In the genomic region with DNA sequence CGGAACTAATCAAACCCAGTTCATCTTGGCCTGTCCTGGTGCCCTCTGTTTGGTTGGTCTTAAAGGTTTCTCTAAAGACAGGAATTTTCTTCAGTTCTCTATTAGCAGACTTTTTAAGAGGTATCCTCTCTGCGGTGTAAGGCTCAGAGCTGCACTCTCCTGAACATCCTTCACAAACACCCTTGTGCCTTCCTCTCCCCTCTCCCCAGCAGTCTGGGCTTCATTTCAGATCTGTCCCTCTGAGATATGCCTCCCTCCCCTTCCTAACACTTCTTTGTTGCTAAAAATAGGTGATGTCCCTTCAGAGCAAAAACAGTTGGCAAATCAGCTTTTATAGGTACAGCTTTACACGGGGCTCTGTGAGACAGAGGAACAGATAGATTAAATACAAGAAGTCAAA, we compare ENCODE assay signal across 28 mouse cellular contexts. TPM values are rescaled to one million over a fixed set of nuclear protein-coding genes. Genes with fewer than 3 reads are reported as not detected.
DNase-seq lines count a peak whose midpoint lies in the region; ATAC-seq lines count a peak whose summit lies in the region.
"Had no signal": no experiment of that assay in that cellular context is flagged by ENCODE, and none has a peak within 500 bp of the region (broad histone marks: within the 10 kb centered on the region; RNA-seq: fewer than 3 reads in every experiment).

No protein-coding gene starts in this region.

- 23% methylated on average over 3 of the region's 3 CpGs for WGBS in heart, embryonic 11.5 days (ENCODE audit: insufficient replicate concordance)
- 24% methylated on average over 3 of the region's 3 CpGs for WGBS in heart, embryonic 16.5 days
- WGBS in midbrain, embryonic 11.5 days = 69% methylated on average over 3 of the region's 3 CpGs

- peak; percentile 17 to 31 for DNase-seq in cerebellum, postnatal 14 days
- no peak for DNase-seq in cerebellum, postnatal 4 days (ENCODE audit: low spot score in 2 of 2)
- DNase-seq in brain, adult 2 months (ENCODE audit: low read depth, low spot score) = peak; percentile 37
- no peak for DNase-seq in kidney, postnatal 36 days
- no peak for DNase-seq in midbrain, embryonic 11.5 days (ENCODE audit: low spot score, missing footprints)
- no peak for DNase-seq in left cerebral cortex, postnatal 25 days (ENCODE audit: low spot score in 2 of 2)
- DNase-seq: adrenal gland, postnatal 10 days; cerebellum, adult 11-12 months; cerebellum, postnatal 36 days; gastrocnemius, postnatal 10 days; kidney, adult 18-20 months; layer of hippocampus, postnatal 36 days; lung, embryonic 14.5 days; lung, postnatal 14 days; right cerebral cortex, postnatal 25 days; thymus, adult 18-20 months; thymus, postnatal 25 days had no signal

- 0 out of 2 replicates have a peak overlapping the region, but pooled peaks have one; percentile 3 for H3K4me3 ChIP-seq in heart, embryonic 11.5 days (ENCODE audit: low read depth, low read length)
- H3K4me3 ChIP-seq in heart, embryonic 16.5 days (ENCODE audit: low read length) = no peak overlapping the region
- no peak overlapping the region for H3K4me3 ChIP-seq in midbrain, embryonic 11.5 days (ENCODE audit: low read depth, low read length)
- H3K4me3 ChIP-seq: erythroblast, embryonic 14.5 days; limb, embryonic 12.5 days; liver, embryonic 15.5 days; midbrain, embryonic 15.5 days had no signal

- no peak overlapping the region for H3K9ac ChIP-seq in heart, embryonic 11.5 days (ENCODE audit: low read depth, low read length)
- H3K9ac ChIP-seq in heart, embryonic 16.5 days (ENCODE audit: low read length) = 0 out of 2 replicates have a peak overlapping the region, but pooled peaks have one; percentile 1
- no peak overlapping the region for H3K9ac ChIP-seq in midbrain, embryonic 11.5 days (ENCODE audit: low read length)
- H3K9ac ChIP-seq: limb, embryonic 12.5 days; liver, embryonic 15.5 days; lung, embryonic 14.5 days; midbrain, embryonic 15.5 days had no signal

- intact Hi-C loops in left cerebral cortex, postnatal 25 days (cut with DNase I) = no loop called here

- peak overlapping the region; percentile 45 for H3K4me2 ChIP-seq in heart, embryonic 11.5 days
- H3K4me2 ChIP-seq in heart, embryonic 16.5 days (ENCODE audit: low read depth, low read length) = peak overlapping the region; percentile 13; the same call in 1 of the 2 replicates
- no peak overlapping the region for H3K4me2 ChIP-seq in midbrain, embryonic 11.5 days
- H3K4me2 ChIP-seq: limb, embryonic 12.5 days; liver, embryonic 15.5 days; lung, embryonic 14.5 days; midbrain, embryonic 15.5 days had no signal

- no peaks in the 10 kb centered on the region for H3K27me3 ChIP-seq in heart, embryonic 11.5 days (ENCODE audit: control insufficient read depth, insufficient read depth, low read length)
- no peaks in the 10 kb centered on the region for H3K27me3 ChIP-seq in heart, embryonic 16.5 days (ENCODE audit: control insufficient read depth, insufficient read depth, low read length)
- no peaks in the 10 kb centered on the region for H3K27me3 ChIP-seq in midbrain, embryonic 11.5 days (ENCODE audit: control insufficient read depth, insufficient read depth, low read length)
- H3K27me3 ChIP-seq: limb, embryonic 12.5 days; liver, embryonic 15.5 days; midbrain, embryonic 15.5 days had no signal

- peak overlapping the region; percentile 66; the same call in 1 of the 2 replicates for H3K27ac ChIP-seq in heart, embryonic 11.5 days (ENCODE audit: low read depth, low read length)
- peak overlapping the region; percentile 76 for H3K27ac ChIP-seq in heart, embryonic 16.5 days (ENCODE audit: low read length)
- no peak overlapping the region for H3K27ac ChIP-seq in midbrain, embryonic 11.5 days (ENCODE audit: low read depth, low read length)
- H3K27ac ChIP-seq: limb, embryonic 12.5 days; liver, embryonic 15.5 days; midbrain, embryonic 15.5 days had no signal

- H3K9me3 ChIP-seq in heart, embryonic 11.5 days (replicated peaks; ENCODE audit: control insufficient read depth, low read length) = no peaks in the 10 kb centered on the region
- H3K9me3 ChIP-seq in heart, embryonic 16.5 days (replicated peaks; ENCODE audit: control insufficient read depth, low read length) = no peaks in the 10 kb centered on the region
- H3K9me3 ChIP-seq in midbrain, embryonic 11.5 days (ENCODE audit: control insufficient read depth, low read length) = no peaks in the 10 kb centered on the region
- H3K9me3 ChIP-seq: limb, embryonic 12.5 days; liver, embryonic 15.5 days; midbrain, embryonic 15.5 days had no signal

- no peak for ATAC-seq in heart, embryonic 11.5 days (replicated peaks; ENCODE audit: insufficient number of reproducible peaks, low FRiP score, low TSS enrichment)
- no peak; the same call in 1 of the 2 replicates for ATAC-seq in heart, embryonic 16.5 days (replicated peaks; ENCODE audit: extremely low read depth, insufficient read depth, low FRiP score)
- ATAC-seq in midbrain, embryonic 11.5 days (ENCODE audit: low FRiP score) = no peak
- ATAC-seq: forebrain, embryonic 16.5 days; hindbrain, embryonic 16.5 days; midbrain, embryonic 15.5 days; Patski had no signal

- H3K4me1 ChIP-seq in heart, embryonic 11.5 days (ENCODE audit: control insufficient read depth, insufficient read depth, low read length) = no peaks in the 10 kb centered on the region
- H3K4me1 ChIP-seq in heart, embryonic 16.5 days (ENCODE audit: control insufficient read depth, insufficient read depth, low read length) = peaks cover 7% of the 10 kb centered on the region
- no peaks in the 10 kb centered on the region for H3K4me1 ChIP-seq in midbrain, embryonic 11.5 days (ENCODE audit: control insufficient read depth, insufficient read depth, low read length)
- H3K4me1 ChIP-seq: limb, embryonic 12.5 days; liver, embryonic 15.5 days; midbrain, embryonic 15.5 days had no signal

- H3K36me3 ChIP-seq in heart, embryonic 11.5 days (ENCODE audit: control insufficient read depth, insufficient read depth, low read length) = no peaks in the 10 kb centered on the region
- no peaks in the 10 kb centered on the region for H3K36me3 ChIP-seq in heart, embryonic 16.5 days (ENCODE audit: control insufficient read depth, insufficient read depth)
- H3K36me3 ChIP-seq in midbrain, embryonic 11.5 days (ENCODE audit: control insufficient read depth, insufficient read depth, low read length) = no peaks in the 10 kb centered on the region
- H3K36me3 ChIP-seq: limb, embryonic 12.5 days; liver, embryonic 15.5 days; midbrain, embryonic 15.5 days had no signal

RNA-seq across cellular contexts. Expression of a gene that starts 32.2 kb away (rescaled TPM):
- polyA plus RNA-seq in heart, embryonic 11.5 days (2014; fragmentation: Nextera tagmentation; extraction: Ambion mirVana) = 13.9 and 15.5 TPM in 2 replicates
- 10.1 and 10.8 TPM in 2 replicates for polyA plus RNA-seq in heart, embryonic 16.5 days (2015; fragmentation: Nextera tagmentation; extraction: Ambion mirVana)
- 32.1 and 35.1 TPM in 2 replicates for polyA plus RNA-seq in midbrain, embryonic 11.5 days (2014; fragmentation: Nextera tagmentation; extraction: Ambion mirVana)
- total RNA-seq in left cerebral cortex, postnatal 25 days (2021) = 100 to 1,000 TPM; 738 to 746 TPM
- total RNA-seq: MEL; neutrophil, adult 5-6 weeks had no signal

Comparison
In these comparisons a context has a peak if more than half of its experiments do, and no peak if none do; other contexts are left out.
1. DNase-seq: peak in cerebellum, postnatal 14 days (2 of 2) and brain, adult 2 months (single experiment); none in cerebellum, postnatal 4 days (0 of 2), kidney, postnatal 36 days (0 of 2), midbrain, embryonic 11.5 days (single experiment) and left cerebral cortex, postnatal 25 days (0 of 2).